11 mouse cellular contexts compared by ENCODE assay signal in genomic region chr10:93142600-93143284, GRCm38 (mm10). TPM values are rescaled to one million over a fixed set of nuclear protein-coding genes. Genes with fewer than 3 reads are reported as not detected.
A peak's percentile ranks its signal among the peaks of the same experiment; 100 is the strongest.
DNase-seq lines count a peak whose midpoint lies in the region; ATAC-seq and TF ChIP-seq lines count a peak whose summit lies in the region.
"Had no signal": no experiment of that assay in that cellular context is flagged by ENCODE, and none has a peak within 500 bp of the region (broad histone marks: within the 10 kb centered on the region; RNA-seq: fewer than 3 reads in every experiment).

No protein-coding gene starts in this region.

- no peak overlapping the region for H3K9ac ChIP-seq in lung, postnatal 0 days (replicated peaks; ENCODE audit: low read depth)
- peak overlapping the region; percentile 79 for H3K9ac ChIP-seq in liver, embryonic 13.5 days

- no peak for TF ChIP-seq EP300 in lung, postnatal 0 days (IDR thresholded peaks at IDR 0.05)

- no peak for TF ChIP-seq CTCF in gastrocnemius, adult 2 months (IDR thresholded peaks at IDR 0.05)
- TF ChIP-seq CTCF in lung, postnatal 0 days (IDR thresholded peaks at IDR 0.05) = no peak

- DNase-seq in gastrocnemius, adult 2 months = no peak
- DNase-seq in gastrocnemius, postnatal 4 days (ENCODE audit: low spot score in 2 of 2) = no peak
- DNase-seq in lung, postnatal 0 days (ENCODE audit: low spot score) = no peak
- DNase-seq in lung, postnatal 4 days = no peak
- DNase-seq in liver, embryonic 13.5 days = no peak
- peak; percentile 66 for DNase-seq in thymus, postnatal 14 days
- DNase-seq in embryo, embryonic 9.5 days (ENCODE audit: extremely low spot score) = no peak
- DNase-seq in cerebellum, adult 9-10 months = no peak
- DNase-seq: cerebellum, adult 11-12 months; right cerebral cortex, postnatal 25 days had no signal

- intact Hi-C loops in gastrocnemius, adult 2 months (cut with DNase I) = no loop called here

- no peak for ATAC-seq in lung, postnatal 0 days
- no peak for ATAC-seq in liver, embryonic 13.5 days (ENCODE audit: low read depth)
- ATAC-seq: activated CD4-positive, CD25-positive, alpha-beta regulatory T cell, adult 4 months had no signal

- WGBS in lung, postnatal 0 days = 35% methylated on average over 8 of the region's 8 CpGs
- 17% methylated on average over 8 of the region's 8 CpGs for WGBS in liver, embryonic 13.5 days (ENCODE audit: insufficient replicate concordance)

- no peaks in the 10 kb centered on the region for H3K27me3 ChIP-seq in lung, postnatal 0 days (replicated peaks; ENCODE audit: insufficient read depth, low read length)
- no peaks in the 10 kb centered on the region for H3K27me3 ChIP-seq in liver, embryonic 13.5 days

- H3K4me2 ChIP-seq in lung, postnatal 0 days (replicated peaks; ENCODE audit: low read depth, low read length) = peak overlapping the region; percentile 44
- peak overlapping the region; percentile 61 for H3K4me2 ChIP-seq in liver, embryonic 13.5 days

- no peak overlapping the region for H3K27ac ChIP-seq in gastrocnemius, adult 2 months
- no peak overlapping the region for H3K27ac ChIP-seq in lung, postnatal 0 days (ENCODE audit: low read length)
- peak overlapping the region; percentile 95 for H3K27ac ChIP-seq in liver, embryonic 13.5 days

- H3K36me3 ChIP-seq in lung, postnatal 0 days (ENCODE audit: insufficient read depth, low read length) = no peaks in the 10 kb centered on the region
- no peaks in the 10 kb centered on the region for H3K36me3 ChIP-seq in liver, embryonic 13.5 days

- no peaks in the 10 kb centered on the region for H3K9me3 ChIP-seq in lung, postnatal 0 days (ENCODE audit: low read length)
- H3K9me3 ChIP-seq in liver, embryonic 13.5 days (replicated peaks) = no peaks in the 10 kb centered on the region

- H3K4me1 ChIP-seq in lung, postnatal 0 days (ENCODE audit: insufficient read depth, low read depth, low read length) = no peaks in the 10 kb centered on the region
- H3K4me1 ChIP-seq in liver, embryonic 13.5 days (replicated peaks) = peaks cover 44% of the 10 kb centered on the region

- H3K4me3 ChIP-seq in gastrocnemius, adult 2 months = peak overlapping the region; percentile 38
- peak overlapping the region; percentile 19; the same call in 1 of the 2 replicates for H3K4me3 ChIP-seq in lung, postnatal 0 days (ENCODE audit: low read depth, low read length)
- peak overlapping the region; percentile 64 for H3K4me3 ChIP-seq in liver, embryonic 13.5 days (replicated peaks)

RNA-seq across cellular contexts. Expression of gene Cdk17, which starts 17.9 kb away (rescaled TPM):
- total RNA-seq in gastrocnemius, adult 2 months (2021) = 1 to 10 TPM; 5.4 to 6.1 TPM
- total RNA-seq in gastrocnemius, postnatal 4 days (2021) = 10 to 100 TPM; 29.5 to 30.3 TPM
- polyA plus RNA-seq in lung, postnatal 0 days (2015; fragmentation: Nextera tagmentation; extraction: Ambion mirVana) = 12.6 and 15.1 TPM in 2 replicates
- polyA plus RNA-seq in liver, embryonic 13.5 days (2015; fragmentation: Nextera tagmentation; extraction: Ambion mirVana) = 10.1 and 12.0 TPM in 2 replicates

Comparison
In these comparisons a context has a peak if more than half of its experiments do, and no peak if none do; other contexts are left out.
1. RNA of gene Cdk17, which starts 17.9 kb away (total RNA-seq): 29.5 to 30.3 TPM in gastrocnemius, postnatal 4 days; 5.4 to 6.1 TPM in gastrocnemius, adult 2 months; every median in the first group is over 4 times any median in the second.
2. Peak in every context shown above with its lines, with median percentiles within 50 percentile points of each other: H3K4me3 ChIP-seq.